Mouse (Mus musculus) gastrocnemius, adult 2 months (tissue): ENCODE measurements at regions not wholly inside any gene's neighbourhood (a gene's known extent, or its start where the extent isn't known, plus 50 kb on each side); places are given as distances from the start of the nearest gene placed in this dataset.

Experiments
- DNase-seq: peaks from one replicate; pipeline ENCODE4 v3.0.0; 2022
- H3K27ac ChIP-seq: fragments of 200-600 bp; 2 replicates; pipeline ENCODE4 v1.8.1; 2022; ENCODE audit warnings: mild to moderate bottlenecking
- H3K4me3 ChIP-seq: fragments of 200-600 bp; 2 replicates; pipeline ENCODE4 v1.8.1; 2022; ENCODE audit warnings: mild to moderate bottlenecking, moderate library complexity
- CTCF ChIP-seq: fragments of 200-600 bp; IDR thresholded peaks from 2 replicates; pipeline ENCODE4 v1.8.1; 2022; ENCODE audit warnings: antibody characterized with exemption, mild to moderate bottlenecking, moderate library complexity
- intact Hi-C: fragments of 180-260 bp; cut with DNase I; formaldehyde crosslinking; loops from one replicate; pipeline ENCODE4 v1.15.1; 2025

DNA sequence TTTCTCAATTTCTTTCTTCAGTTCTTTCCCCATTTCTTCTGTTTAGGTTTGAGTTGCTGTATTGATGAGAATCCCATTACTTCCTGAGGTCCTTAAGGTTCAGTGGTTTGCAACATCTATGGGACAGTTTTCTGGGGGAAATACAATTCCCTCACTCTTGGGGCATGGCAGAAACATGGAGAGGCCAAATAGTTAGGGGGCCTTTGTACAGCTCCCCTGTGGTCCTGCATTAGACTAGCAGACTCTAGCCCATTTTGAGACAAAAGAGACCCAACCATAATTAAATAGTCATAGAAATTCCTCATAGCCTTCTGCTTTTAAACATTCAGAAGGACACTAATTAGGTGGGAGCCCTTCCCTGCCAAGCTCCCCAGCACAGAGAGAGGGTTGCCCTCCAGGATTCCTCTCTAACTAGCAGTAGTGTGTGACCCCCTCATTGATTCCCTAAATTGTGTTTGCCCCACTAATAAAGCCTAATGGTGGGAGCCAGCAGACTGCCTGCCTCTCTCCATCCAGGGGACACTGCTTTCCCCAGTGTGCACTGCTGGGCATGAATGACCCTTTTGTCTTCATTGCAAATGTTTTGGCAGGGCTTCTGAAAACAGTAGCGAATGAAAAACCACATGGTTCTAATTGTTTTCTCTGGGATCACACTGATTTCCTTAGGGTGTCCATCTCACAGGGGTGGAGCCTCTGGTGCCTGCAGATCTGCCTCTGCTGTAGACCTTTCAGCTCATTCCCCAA lies 529.0 kb upstream of the Cdh11 start:
- Histone ChIP-seq H3K27ac (no peak overlapping the region), H3K4me3 (no peak overlapping the region)
- no peak for DNase-seq
- no peak for TF ChIP-seq CTCF
- intact Hi-C loops, result no loop called here

DNA sequence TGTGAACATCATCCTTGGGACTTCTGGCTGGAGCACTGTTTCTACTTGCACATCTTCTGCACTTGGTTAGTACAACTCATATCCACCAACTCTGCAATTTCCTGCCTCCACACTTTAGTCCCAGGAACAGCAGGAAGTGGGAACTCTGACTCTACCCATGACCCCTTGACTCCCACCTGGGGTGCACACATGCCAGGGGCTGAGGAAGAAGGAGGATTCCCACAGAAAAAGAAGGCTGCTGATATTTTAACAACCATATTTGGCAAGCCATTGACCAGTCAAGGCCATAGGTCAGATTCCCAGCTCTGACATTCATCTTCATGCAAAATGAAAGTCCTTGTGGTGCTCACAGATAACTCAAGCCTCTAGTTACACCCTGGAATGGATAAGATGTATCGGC lies 530.3 kb upstream of the Cdh11 start:
- DNase-seq, result no peak
- no peak for TF ChIP-seq CTCF
- intact Hi-C loops, result no loop called here
- Histone ChIP-seq H3K27ac (no peak overlapping the region), H3K4me3 (no peak overlapping the region)

DNA sequence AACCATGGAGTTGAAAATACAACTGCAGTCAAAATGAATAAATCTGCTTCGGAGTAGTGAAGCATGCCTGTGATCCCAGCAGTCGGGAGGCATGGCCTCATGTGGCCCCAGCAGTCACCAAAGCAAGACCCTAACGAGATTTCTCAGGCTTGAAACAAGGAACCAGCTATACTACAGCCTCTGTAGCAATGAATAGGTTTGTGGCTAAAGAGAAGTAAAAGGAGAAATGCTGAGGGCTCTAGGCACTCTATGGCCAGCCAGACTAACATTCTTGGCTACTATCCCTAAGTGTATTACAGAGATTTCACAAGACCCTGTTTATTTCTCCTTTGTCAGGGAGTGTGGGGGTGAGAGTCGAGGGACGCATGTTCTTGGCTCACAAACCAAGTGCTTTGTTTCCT lies 531.2 kb upstream of the Cdh11 start:
- no peak for DNase-seq
- intact Hi-C loops, result no loop called here
- H3K27ac ChIP-seq, result no peak overlapping the region
- H3K4me3 ChIP-seq, result no peak overlapping the region
- no peak for TF ChIP-seq CTCF

DNA sequence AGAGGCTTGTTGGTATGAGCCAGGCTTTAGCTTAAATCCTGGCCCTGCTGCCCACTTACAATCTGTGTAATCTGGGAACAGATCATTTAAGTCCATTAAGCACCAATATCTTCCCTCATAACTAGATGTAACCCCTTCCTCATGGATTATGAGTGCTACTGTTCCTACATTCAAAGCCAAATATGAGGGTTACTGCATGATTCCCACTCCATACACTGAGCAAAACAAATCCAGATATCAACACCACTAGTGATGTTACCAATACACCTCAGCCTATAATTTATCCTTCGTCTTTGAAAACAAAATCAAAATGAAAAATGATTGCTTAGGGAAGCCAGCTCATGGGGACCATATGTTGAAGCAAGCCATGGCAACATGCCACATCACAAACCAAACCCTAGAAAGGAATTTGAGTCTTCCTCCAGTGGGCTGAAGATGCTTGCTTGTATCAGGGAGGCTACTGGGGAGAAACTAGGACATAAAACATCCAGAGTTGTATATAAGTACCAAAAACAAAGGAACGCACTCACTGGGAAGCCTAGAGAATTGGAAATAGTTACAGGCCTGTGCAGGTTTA lies 531.8 kb upstream of the Cdh11 start:
- intact Hi-C loops, result no loop called here
- no peak for DNase-seq
- H3K4me3 ChIP-seq, result no peak overlapping the region
- no peak overlapping the region for H3K27ac ChIP-seq
- no peak for TF ChIP-seq CTCF

DNA sequence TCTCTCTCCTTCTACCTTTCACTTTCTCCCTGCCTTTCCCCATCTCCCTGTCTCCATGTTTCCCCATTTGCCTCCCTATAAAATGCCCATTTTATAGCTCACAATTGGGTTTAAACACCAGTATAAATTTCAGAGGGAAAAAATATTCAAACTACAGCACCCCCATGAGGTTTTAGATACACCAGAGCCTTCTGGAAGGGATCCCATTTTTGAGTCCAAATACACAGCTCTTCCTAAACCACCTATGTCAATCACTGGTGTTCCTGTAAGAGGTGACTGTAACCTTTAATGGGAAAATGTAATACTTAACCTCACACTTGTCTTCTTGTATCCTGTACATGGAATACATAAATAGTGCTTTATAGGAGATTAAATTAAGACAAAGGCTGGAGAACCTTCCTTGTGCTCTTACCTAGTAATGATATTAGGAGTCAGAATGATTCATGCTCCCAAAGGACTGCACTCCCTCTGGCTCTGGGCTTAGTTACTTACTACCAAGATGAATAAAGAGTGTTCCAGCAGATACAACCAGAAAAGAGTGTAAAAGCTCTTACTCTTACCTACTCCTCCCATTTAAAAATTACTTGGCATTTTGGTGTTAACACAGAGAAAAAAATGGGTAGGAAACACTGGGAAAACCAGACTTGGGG lies 538.7 kb upstream of the Cdh11 start:
- no peak for TF ChIP-seq CTCF
- intact Hi-C loops, result no loop called here
- DNase-seq, result no peak
- H3K27ac ChIP-seq, result no peak overlapping the region
- H3K4me3 ChIP-seq, result no peak overlapping the region

DNA sequence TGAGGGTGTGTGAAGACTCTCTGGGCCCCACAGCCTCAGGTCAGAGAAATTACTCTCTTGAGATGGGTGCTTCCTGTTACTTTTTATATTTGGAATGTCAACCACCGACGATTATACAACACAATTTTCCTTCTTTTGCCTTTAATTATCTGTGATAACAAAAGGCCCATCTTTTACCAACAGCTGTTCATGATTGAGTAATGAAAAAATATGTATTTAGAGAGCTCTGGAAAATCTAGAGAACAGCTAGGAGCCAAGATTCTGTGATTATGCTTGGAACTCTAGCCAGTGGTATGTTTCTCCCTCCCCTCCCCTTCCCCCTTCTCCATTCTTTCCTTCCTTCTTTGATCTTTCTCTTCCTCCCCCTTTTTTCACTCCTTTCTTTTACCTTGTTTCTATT lies 546.0 kb upstream of the Cdh11 start:
- TF ChIP-seq CTCF, result no peak
- intact Hi-C loops, result no loop called here
- Histone ChIP-seq H3K27ac (no peak overlapping the region), H3K4me3 (no peak overlapping the region)
- DNase-seq, result no peak

DNA sequence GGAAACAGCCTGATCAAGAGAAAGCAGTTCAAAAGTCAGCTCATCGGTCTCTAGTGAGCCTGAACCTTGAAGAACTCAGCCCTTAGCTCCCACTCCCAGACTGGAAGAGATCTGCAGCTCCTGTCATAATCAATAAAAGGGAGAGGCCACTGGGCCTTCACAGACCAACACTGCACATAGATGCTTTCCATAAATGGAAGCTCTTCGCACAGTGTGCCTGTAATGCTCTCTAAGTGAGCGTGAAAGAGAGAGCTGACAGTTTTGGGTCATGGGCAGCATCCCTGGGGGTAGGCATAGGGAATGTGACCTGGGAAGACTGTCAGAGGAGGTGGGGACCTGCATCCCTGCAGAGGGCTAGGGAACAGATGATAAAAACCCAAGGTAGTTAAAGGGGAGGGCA lies 551.9 kb upstream of the Cdh11 start:
- DNase-seq, result no peak
- TF ChIP-seq CTCF, result no peak
- Histone ChIP-seq H3K4me3 (no peak overlapping the region), H3K27ac (no peak overlapping the region)
- intact Hi-C loops, result no loop called here

DNA sequence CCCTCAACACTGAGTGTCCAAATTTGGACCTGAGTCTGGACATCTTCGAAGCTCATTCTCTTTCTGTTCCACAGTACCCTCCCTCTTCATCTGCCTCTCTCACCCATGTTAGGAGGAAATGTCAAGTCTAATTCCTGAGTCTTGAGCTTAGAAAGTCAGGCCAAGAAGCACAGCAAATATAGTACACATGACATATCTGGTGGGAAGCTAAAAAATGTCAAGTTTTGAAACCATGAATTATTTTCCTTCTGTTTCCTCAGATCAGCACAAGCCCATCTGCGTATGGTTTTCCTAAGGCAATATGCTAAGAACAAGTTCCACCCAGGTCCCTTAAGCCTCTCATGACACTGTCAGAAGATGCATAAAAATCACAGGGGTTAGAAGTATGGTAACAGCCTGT lies 553.6 kb upstream of the Cdh11 start:
- H3K27ac ChIP-seq, result no peak overlapping the region
- TF ChIP-seq CTCF, result no peak
- DNase-seq, result no peak
- no peak overlapping the region for H3K4me3 ChIP-seq
- intact Hi-C loops, result no loop called here

DNA sequence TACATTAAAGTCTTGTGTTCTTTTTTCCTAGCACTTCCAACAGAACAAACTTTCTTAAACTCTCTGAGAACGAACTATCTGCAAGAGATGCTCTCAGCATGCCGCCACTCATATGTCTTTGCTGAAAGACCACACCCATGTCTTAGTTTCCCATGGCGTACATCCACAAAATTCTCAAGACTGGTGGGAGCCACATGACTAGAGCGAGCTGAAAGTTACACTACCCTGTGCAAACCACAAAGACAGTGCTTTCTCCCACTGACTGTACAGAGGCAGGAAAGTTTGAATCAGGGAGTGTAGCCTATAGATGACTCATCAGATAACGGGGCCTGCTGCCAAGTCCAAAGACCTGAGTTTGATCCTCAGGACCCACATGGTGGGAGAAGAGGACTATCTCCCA lies 554.5 kb upstream of the Cdh11 start:
- H3K4me3 ChIP-seq, result no peak overlapping the region
- intact Hi-C loops, result no loop called here
- H3K27ac ChIP-seq, result no peak overlapping the region
- TF ChIP-seq CTCF, result no peak
- no peak for DNase-seq

DNA sequence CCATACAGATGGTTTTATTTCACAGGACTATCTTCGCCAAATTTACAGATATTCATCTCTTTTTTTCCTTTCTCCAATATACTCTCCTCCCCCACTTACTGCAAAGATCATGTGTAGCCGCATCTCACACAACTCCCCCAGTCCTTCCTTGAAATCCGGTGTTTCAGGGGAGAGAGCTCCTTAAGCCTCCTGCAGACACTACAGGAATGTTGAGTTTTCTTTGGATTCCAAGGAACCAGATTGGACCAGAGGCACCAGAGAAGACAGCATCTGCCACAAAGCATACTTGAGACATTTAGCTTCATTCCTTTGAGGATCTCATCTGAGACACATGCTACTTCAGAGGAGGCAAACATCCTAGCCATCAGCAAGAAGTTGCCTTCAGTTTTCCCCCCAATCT lies 558.4 kb upstream of the Cdh11 start:
- intact Hi-C loops, result no loop called here
- no peak for DNase-seq
- Histone ChIP-seq H3K27ac (no peak overlapping the region), H3K4me3 (no peak overlapping the region)
- TF ChIP-seq CTCF, result no peak

DNA sequence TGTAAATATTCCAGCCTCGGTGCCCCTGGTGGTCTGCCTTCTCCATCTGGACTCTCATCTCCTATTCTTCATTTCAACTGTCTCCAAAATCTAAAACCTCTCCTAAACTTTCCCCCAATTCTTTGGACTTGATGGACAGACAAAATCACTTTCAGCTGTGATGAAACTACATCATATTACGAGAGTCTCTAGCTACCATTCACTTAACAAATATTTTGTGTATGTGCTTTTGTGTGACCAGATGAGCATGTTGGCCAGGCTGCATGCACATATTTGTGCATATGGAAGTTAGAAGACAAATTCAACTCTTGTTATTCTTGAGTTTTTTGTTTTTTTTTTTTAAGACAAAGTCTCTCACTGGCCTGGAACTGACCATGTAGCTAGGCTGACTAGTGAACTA lies 559.4 kb upstream of the Cdh11 start:
- intact Hi-C loops, result no loop called here
- H3K4me3 ChIP-seq, result no peak overlapping the region
- no peak for TF ChIP-seq CTCF
- DNase-seq, result no peak
- H3K27ac ChIP-seq, result no peak overlapping the region

DNA sequence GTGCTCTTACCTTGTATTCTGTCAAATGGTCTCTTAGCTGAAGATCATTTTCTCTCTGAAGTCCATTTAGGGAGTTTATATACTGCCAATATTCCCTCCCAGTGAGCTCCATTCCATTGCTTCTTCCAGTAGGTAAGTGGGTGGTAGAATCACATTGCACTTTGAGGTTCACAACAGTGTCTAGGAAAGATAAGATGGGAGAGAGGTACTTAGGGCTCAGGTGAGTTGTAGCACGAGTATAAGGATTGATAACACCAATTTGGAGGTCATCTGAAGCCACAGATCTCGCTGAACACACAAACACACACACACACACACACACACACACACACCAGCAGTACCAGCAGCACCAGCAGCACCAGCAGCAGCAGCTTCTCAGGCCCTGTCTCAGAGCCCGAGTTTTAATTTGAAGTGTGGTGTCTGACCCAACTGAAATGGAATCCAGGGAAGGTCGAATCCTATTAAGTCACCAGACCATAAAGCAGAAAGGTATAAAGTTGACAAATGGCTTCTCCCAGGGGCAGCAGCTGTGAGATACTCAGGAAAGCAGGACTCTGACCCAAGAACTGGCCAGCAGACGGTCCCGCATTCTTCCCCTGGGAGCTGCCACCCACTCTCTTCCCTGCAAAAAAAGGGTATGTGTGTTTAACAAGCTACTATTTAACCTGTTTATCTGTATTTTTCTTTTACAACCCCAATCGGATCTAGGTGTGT lies 561.9 kb upstream of the Cdh11 start:
- intact Hi-C loops, result no loop called here
- no peak for DNase-seq
- H3K4me3 ChIP-seq, result no peak overlapping the region
- no peak for TF ChIP-seq CTCF
- no peak overlapping the region for H3K27ac ChIP-seq

DNA sequence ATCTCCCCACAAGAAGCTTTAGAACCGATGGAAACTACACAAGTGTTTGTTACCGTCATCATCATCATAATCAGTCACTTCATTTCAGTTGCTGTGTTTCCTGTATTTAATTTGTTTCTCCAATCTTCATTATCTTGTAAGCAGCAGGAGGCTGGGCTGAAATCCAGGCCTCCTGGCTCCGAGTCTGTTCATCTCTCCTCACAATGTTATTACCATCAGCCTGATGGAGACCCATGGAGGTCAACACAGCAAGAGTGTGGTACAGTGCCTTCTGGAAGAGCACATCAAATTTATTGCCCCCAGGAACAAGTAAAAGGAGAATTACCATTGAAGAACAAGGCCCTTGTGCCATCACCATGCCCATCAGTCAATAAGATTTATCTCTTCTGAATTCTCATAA lies 576.3 kb upstream of the Cdh11 start:
- Histone ChIP-seq H3K27ac (no peak overlapping the region), H3K4me3 (no peak overlapping the region)
- no peak for TF ChIP-seq CTCF
- intact Hi-C loops, result no loop called here
- no peak for DNase-seq
